Mouse (Mus musculus) liver, embryonic 14.5 days (tissue): ENCODE measurements around the gene Fgd4. TPM values are rescaled to one million over a fixed set of nuclear protein-coding genes. Genes with fewer than 3 reads are reported as not detected.
A peak's percentile ranks its signal among the peaks of the same experiment; 100 is the strongest.

Experiments used
- ATAC-seq: fragments of 200-750 bp; cut with Nextera tagmentation; 2 replicates; pipeline ENCODE4 v1.8.0; 2017; ENCODE audit warnings: moderate number of reproducible peaks, mild to moderate bottlenecking, moderate library complexity; ENCODE audit not compliant: insufficient read depth
- DNase-seq, 3 experiments: peaks; one replicate each; pipeline ENCODE4 v3.0.0-alpha.2; 2012 to 2013; ENCODE audit warnings: low read depth in 3 of 3, low spot score in 3 of 3
- H3K27ac ChIP-seq: fragments of 300-500 bp; sonication (generic); 2 replicates; pipeline ENCODE4 v1.5.1; 2014; ENCODE audit warnings: moderate library complexity, mild to moderate bottlenecking, control low read depth, inconsistent platforms
- H3K27me3 ChIP-seq: fragments of 300-500 bp; sonication (generic); 2 replicates; pipeline ENCODE4 v1.6.1; 2014; ENCODE audit warnings: mild to moderate bottlenecking, low read length, moderate library complexity; ENCODE audit not compliant: control insufficient read depth, insufficient read depth
- H3K36me3 ChIP-seq: fragments of 300-500 bp; sonication (generic); replicated peaks from 2 replicates; pipeline ENCODE4 v1.6.1; 2014; ENCODE audit warnings: low read depth; ENCODE audit not compliant: control insufficient read depth, insufficient read depth
- H3K4me1 ChIP-seq, 2 experiments: fragments of 200-500 bp in 1 of 2; fragments of 300-500 bp in 1 of 2; sonication (generic) in 1 of 2; replicated peaks; 2 replicates each; pipeline ENCODE4 v1.6.1; 2012 to 2014; ENCODE audit warnings: antibody characterized with exemption in 1 of 2, inconsistent platforms in 1 of 2, low read length in 1 of 2; ENCODE audit not compliant: control insufficient read depth in 2 of 2, insufficient read depth in 2 of 2
- H3K4me2 ChIP-seq: fragments of 300-500 bp; sonication (generic); 2 replicates; pipeline ENCODE4 v1.6.1; 2014; ENCODE audit warnings: low read depth, mild to moderate bottlenecking, control low read depth, moderate library complexity
- H3K4me3 ChIP-seq, 2 experiments: fragments of 200-500 bp in 1 of 2; fragments of 300-500 bp in 1 of 2; sonication (generic) in 1 of 2; 2 replicates each; pipeline ENCODE4 v1.5.1; 2012 to 2014; ENCODE audit warnings: low read depth in 2 of 2, low read length in 2 of 2, mild to moderate bottlenecking in 2 of 2, control low read depth in 1 of 2, inconsistent platforms in 1 of 2, moderate library complexity in 1 of 2; ENCODE audit not compliant: insufficient read depth in 1 of 2
- H3K9ac ChIP-seq: fragments of 300-500 bp; sonication (generic); replicated peaks from 2 replicates; pipeline ENCODE4 v1.6.1; 2014; ENCODE audit warnings: mild to moderate bottlenecking, control low read depth, moderate library complexity
- H3K9me3 ChIP-seq: fragments of 300-500 bp; sonication (generic); 2 replicates; pipeline ENCODE4 v1.6.1; 2016; ENCODE audit warnings: low read length, mixed read lengths; ENCODE audit not compliant: control insufficient read depth
- CTCF ChIP-seq: IDR thresholded peaks from 2 replicates; pipeline ENCODE4 v1.5.1; 2016; ENCODE audit warnings: antibody characterized with exemption, low read depth, control low read depth
- EP300 ChIP-seq: IDR thresholded peaks from 2 replicates; pipeline ENCODE4 v1.6.1; 2016; ENCODE audit warnings: antibody characterized with exemption, low read depth
- WGBS: fragments of 180-500 bp; shearing (Covaris S2); extraction: QIAGEN DNeasy Blood & Tissue Kit; methylation state at CpG from one replicate; pipeline ENCODE4 v1.1.7; 2014; ENCODE audit not compliant: insufficient replicate concordance; 5-methylcytosine and 5-hydroxymethylcytosine counted together
- polyA plus RNA-seq, 2 experiments: library from polyadenylated mRNA; depleted of rRNA in 1 of 2; stranded (reverse) in 1 of 2; unstranded in 1 of 2; fragments of >200 nt; fragmentation: Nextera tagmentation in 1 of 2; extraction: Ambion mirVana in 1 of 2; gene quantifications; 2 replicates each; pipeline versions ENCODE4 v1.2.1 to v1.2.3; 2012 to 2014

The Fgd4 gene
- polyA plus RNA-seq, 2 experiments = 0.75 to 1.7 TPM

GRCm38 (mm10) chr16:16559878-16560531, 40.3 kb downstream of the Fgd4 start:
- 24% methylated on average over 9 of the region's 9 CpGs for WGBS
- DNase-seq (peak in 1 of 3 experiments; percentile 7), ATAC-seq (peak; percentile 59)
- H3K27me3 ChIP-seq = no peaks in the 10 kb centered on the region
- peaks cover 0 to 4% of the 10 kb centered on the region in 2 experiments; a peak in 2 of 4 replicates for H3K4me1 ChIP-seq
- H3K36me3 ChIP-seq = no peaks in the 10 kb centered on the region
- TF ChIP-seq CTCF (no peak), EP300 (no peak)
- no peaks in the 10 kb centered on the region for H3K9me3 ChIP-seq
- peak overlapping the region; percentile 12; the same call in 1 of the 2 replicates for H3K4me2 ChIP-seq
- H3K9ac ChIP-seq = no peak overlapping the region
- no peak overlapping the region for H3K27ac ChIP-seq
- H3K4me3 ChIP-seq = no peak overlapping the region

- ATAC-seq (no peak), DNase-seq (no peak)
- Histone ChIP-seq H3K27ac (no peak overlapping the region), H3K4me2 (no peak overlapping the region), H3K4me3 (no peak overlapping the region), H3K4me1 (peaks cover 0 to 4% of the 10 kb centered on the region in 2 experiments; a peak in 2 of 4 replicates), H3K9me3 (no peaks in the 10 kb centered on the region), H3K27me3 (no peaks in the 10 kb centered on the region), H3K36me3 (no peaks in the 10 kb centered on the region), H3K9ac (no peak overlapping the region)
- WGBS = 48% methylated on average over 3 of the region's 3 CpGs
- TF ChIP-seq EP300 = no peak
- TF ChIP-seq CTCF = no peak
These were observed 41.1 kb downstream of the Fgd4 start for GRCm38 (mm10) chr16:16559016-16559877.

DNA sequence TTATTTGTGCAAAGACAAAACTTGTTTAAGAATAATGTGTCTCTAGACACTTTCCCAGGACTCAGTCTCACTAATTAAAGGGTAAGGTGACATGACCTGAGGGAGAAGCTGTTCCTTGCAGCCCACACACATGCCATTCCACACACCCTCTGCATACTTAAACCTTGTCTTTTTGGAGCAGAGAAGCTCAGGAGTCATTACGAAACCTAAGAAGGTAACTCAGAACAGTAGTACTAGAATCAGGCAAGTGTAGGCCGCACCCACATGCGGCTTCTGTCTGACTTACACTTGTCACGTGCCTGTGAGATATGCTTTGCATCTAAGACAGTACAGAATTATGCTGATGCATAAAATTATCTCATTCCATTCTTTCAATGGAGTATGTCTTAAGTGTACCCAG, 42.6 kb downstream of the Fgd4 start:
- H3K4me2 ChIP-seq = no peak overlapping the region
- no peaks in the 10 kb centered on the region for H3K9me3 ChIP-seq
- 66% methylated on average over 4 of the region's 4 CpGs for WGBS
- DNase-seq (no peak), ATAC-seq (no peak)
- H3K4me3 ChIP-seq = no peak overlapping the region
- H3K4me1 ChIP-seq = peaks cover 0 to 4% of the 10 kb centered on the region in 2 experiments; a peak in 2 of 4 replicates
- no peak overlapping the region for H3K9ac ChIP-seq
- no peaks in the 10 kb centered on the region for H3K27me3 ChIP-seq
- H3K36me3 ChIP-seq = no peaks in the 10 kb centered on the region
- no peak overlapping the region for H3K27ac ChIP-seq
- TF ChIP-seq CTCF (no peak), EP300 (no peak)

- Histone ChIP-seq H3K27me3 (no peaks in the 10 kb centered on the region), H3K9ac (no peak overlapping the region), H3K36me3 (no peaks in the 10 kb centered on the region), H3K4me3 (no peak overlapping the region), H3K4me2 (no peak overlapping the region), H3K9me3 (no peaks in the 10 kb centered on the region), H3K4me1 (no peaks in the 10 kb centered on the region), H3K27ac (no peak overlapping the region)
- ATAC-seq (no peak), DNase-seq (no peak)
- TF ChIP-seq EP300 (no peak), CTCF (no peak)
- WGBS = 65% methylated on average over 2 of the region's 2 CpGs
These were observed 46.3 kb downstream of the Fgd4 start for GRCm38 (mm10) chr16:16554098-16554497.

DNA sequence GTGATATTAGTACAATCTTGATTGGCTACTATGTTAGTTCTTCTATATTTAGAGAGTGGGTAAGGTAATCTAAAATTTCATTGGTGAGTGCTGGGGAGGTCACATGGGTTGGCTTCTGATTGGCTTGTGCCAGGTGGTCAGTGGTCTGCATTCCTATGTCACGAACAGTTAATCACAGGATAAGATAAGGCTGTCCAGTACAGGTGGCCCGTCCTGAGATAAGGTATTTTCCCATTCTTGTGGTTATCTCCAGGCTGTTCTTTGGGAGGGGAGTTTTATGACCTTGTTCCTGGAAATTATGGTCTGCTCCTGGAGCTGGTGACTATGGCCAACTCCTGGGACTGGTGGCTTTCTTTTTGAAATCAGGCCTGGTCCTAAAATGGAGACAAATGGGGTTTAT, 48.2 kb downstream of the Fgd4 start:
- WGBS = 20% methylated on average over 2 of the region's 2 CpGs
- no peaks in the 10 kb centered on the region for H3K27me3 ChIP-seq
- H3K9me3 ChIP-seq = no peaks in the 10 kb centered on the region
- H3K4me3 ChIP-seq = no peak overlapping the region
- ATAC-seq (no peak), DNase-seq (no peak)
- no peaks in the 10 kb centered on the region for H3K4me1 ChIP-seq
- H3K27ac ChIP-seq = no peak overlapping the region
- no peaks in the 10 kb centered on the region for H3K36me3 ChIP-seq
- no peak for TF ChIP-seq CTCF
- no peak for TF ChIP-seq EP300
- H3K4me2 ChIP-seq = no peak overlapping the region
- no peak overlapping the region for H3K9ac ChIP-seq
